Mouse (Mus musculus) intestine, postnatal 0 days (tissue): Measurements from ENCODE around the gene Dnah5. TPM values are rescaled to one million over a fixed set of nuclear protein-coding genes. Genes with fewer than 3 reads are reported as not detected.
A peak's percentile ranks its signal among the peaks of the same experiment; 100 is the strongest.

Source experiments
- ATAC-seq: fragments of 200-750 bp; cut with Nextera tagmentation; 2 replicates; pipeline ENCODE4 v1.8.0; 2017; ENCODE audit warnings: mild to moderate bottlenecking, moderate TSS enrichment, moderate library complexity
- H3K27ac ChIP-seq: fragments of 300-500 bp; sonication (generic); 2 replicates; pipeline ENCODE4 v1.5.1; 2014; ENCODE audit warnings: mild to moderate bottlenecking, low read depth, low read length, moderate library complexity
- H3K27me3 ChIP-seq: fragments of 300-500 bp; sonication (generic); replicated peaks from 2 replicates; pipeline ENCODE4 v1.6.1; 2014; ENCODE audit warnings: low read length, mixed read lengths; ENCODE audit not compliant: control insufficient read depth, insufficient read depth
- H3K36me3 ChIP-seq: fragments of 300-500 bp; sonication (generic); 2 replicates; pipeline ENCODE4 v1.6.1; 2014; ENCODE audit warnings: mild to moderate bottlenecking, moderate library complexity; ENCODE audit not compliant: control insufficient read depth, insufficient read depth
- H3K4me1 ChIP-seq: fragments of 300-500 bp; sonication (generic); replicated peaks from 2 replicates; pipeline ENCODE4 v1.6.1; 2014; ENCODE audit warnings: antibody characterized with exemption, low read length, mixed read lengths; ENCODE audit not compliant: control insufficient read depth, insufficient read depth
- H3K4me2 ChIP-seq: fragments of 300-500 bp; sonication (generic); replicated peaks from 2 replicates; pipeline ENCODE4 v1.6.1; 2014; ENCODE audit warnings: low read depth, mild to moderate bottlenecking, moderate library complexity
- H3K4me3 ChIP-seq: fragments of 300-500 bp; sonication (generic); 2 replicates; pipeline ENCODE4 v1.5.1; 2014; ENCODE audit warnings: low read depth, low read length
- H3K9ac ChIP-seq: fragments of 300-500 bp; sonication (generic); 2 replicates; pipeline ENCODE4 v1.6.1; 2014; ENCODE audit warnings: mild to moderate bottlenecking, low read depth, low read length
- H3K9me3 ChIP-seq: fragments of 300-500 bp; sonication (generic); 2 replicates; pipeline ENCODE4 v1.6.1; 2016; ENCODE audit warnings: mixed run types; ENCODE audit not compliant: control insufficient read depth
- CTCF ChIP-seq: sonication (generic); IDR thresholded peaks from 2 replicates; pipeline ENCODE4 v1.5.1; 2016; ENCODE audit warnings: low read depth, mild to moderate bottlenecking, control low read depth, antibody characterized with exemption, moderate library complexity
- WGBS: fragments of 180-500 bp; shearing (Covaris S2); extraction: QIAGEN DNeasy Blood & Tissue Kit; methylation state at CpG from one replicate; pipeline ENCODE4 v1.1.7; 2014; 5-methylcytosine and 5-hydroxymethylcytosine counted together
- polyA plus RNA-seq: library from polyadenylated mRNA; unstranded; fragments of >200 nt; fragmentation: Nextera tagmentation; extraction: Ambion mirVana; gene quantifications from 2 replicates; pipeline ENCODE4 v1.2.1, GENCODE M21; 2015

Dnah5 gene
- polyA plus RNA-seq, 1 experiment from 2014 or later = 0.01 TPM

DNA sequence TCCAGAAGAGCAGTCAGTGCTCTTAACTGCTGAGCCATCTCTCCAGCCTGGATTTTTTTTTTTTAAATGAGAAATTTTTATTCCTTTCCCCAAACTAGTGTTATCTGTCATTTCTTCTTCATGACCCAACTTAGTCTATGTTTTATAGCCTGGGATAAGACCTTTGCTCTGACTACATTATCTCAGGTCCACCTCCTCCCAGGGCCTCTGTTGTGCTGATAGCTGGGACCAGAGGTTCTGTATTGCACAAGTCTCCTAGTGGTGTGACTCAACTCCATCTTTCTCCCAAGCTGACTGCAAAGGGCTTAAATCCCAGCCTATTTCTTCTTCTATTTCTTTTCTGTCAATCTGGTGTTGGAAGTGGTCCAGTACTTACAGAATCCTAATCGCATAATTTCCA is 56.7 kb downstream of the Dnah5 start:
- 79% methylated on average over 1 of the region's 1 CpGs for WGBS
- Histone ChIP-seq H3K27me3 (no peaks in the 10 kb centered on the region), H3K4me2 (no peak overlapping the region), H3K4me3 (no peak overlapping the region), H3K4me1 (no peaks in the 10 kb centered on the region), H3K9ac (no peak overlapping the region), H3K9me3 (no peaks in the 10 kb centered on the region), H3K36me3 (no peaks in the 10 kb centered on the region), H3K27ac (no peak overlapping the region)
- ATAC-seq = peak; percentile 80; the same call in 1 of the 2 replicates
- TF ChIP-seq CTCF = no peak

DNA sequence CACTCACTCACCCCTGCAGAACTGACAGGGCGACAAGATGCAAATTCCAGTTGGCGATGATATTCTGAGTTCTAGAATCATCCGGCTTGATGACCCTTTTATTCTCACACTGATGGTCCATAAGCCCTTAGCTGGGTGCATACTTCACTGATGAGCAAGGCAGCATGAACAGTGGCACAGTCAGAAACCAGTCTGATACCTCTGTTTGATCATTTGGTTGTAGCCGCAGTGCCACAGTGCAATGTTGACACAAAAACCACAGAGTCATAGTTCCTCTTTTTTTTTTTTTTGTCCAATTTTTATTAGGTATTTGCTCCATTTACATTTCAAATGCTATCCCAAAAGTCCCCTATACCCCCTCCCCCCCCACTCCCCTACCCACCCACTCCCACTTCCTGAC is 95.9 kb downstream of the Dnah5 start:
- no peaks in the 10 kb centered on the region for H3K27me3 ChIP-seq
- no peaks in the 10 kb centered on the region for H3K9me3 ChIP-seq
- H3K36me3 ChIP-seq = no peaks in the 10 kb centered on the region
- no peak for TF ChIP-seq CTCF
- ATAC-seq = no peak
- H3K4me3 ChIP-seq = no peak overlapping the region
- no peaks in the 10 kb centered on the region for H3K4me1 ChIP-seq
- WGBS = 89% methylated on average over 4 of the region's 4 CpGs
- H3K27ac ChIP-seq = no peak overlapping the region
- no peak overlapping the region for H3K9ac ChIP-seq
- no peak overlapping the region for H3K4me2 ChIP-seq

DNA sequence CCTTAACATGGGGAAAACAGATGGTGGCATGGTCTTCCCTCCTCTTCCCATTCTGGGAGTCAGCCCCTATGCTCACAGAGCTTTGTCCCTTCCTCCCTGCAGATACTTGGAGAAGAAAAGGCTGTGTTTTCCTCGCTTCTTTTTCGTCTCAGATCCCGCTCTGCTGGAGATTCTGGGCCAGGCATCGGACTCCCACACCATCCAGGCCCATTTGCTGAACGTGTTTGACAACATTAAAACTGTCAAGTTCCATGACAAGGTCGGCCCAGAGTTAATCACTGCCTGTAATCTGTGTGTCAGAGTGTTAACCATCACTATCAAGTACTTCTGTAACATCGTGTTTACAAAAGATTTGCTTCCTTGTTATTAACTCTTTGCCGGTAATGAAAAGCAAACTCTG is 103.6 kb downstream of the Dnah5 start:
- H3K9ac ChIP-seq = no peak overlapping the region
- H3K9me3 ChIP-seq = no peaks in the 10 kb centered on the region
- no peaks in the 10 kb centered on the region for H3K36me3 ChIP-seq
- H3K4me3 ChIP-seq = no peak overlapping the region
- H3K4me1 ChIP-seq = no peaks in the 10 kb centered on the region
- TF ChIP-seq CTCF = no peak
- H3K27me3 ChIP-seq = no peaks in the 10 kb centered on the region
- WGBS = 13% methylated on average over 8 of the region's 8 CpGs
- no peak overlapping the region for H3K27ac ChIP-seq
- ATAC-seq = no peak
- H3K4me2 ChIP-seq = no peak overlapping the region

DNA sequence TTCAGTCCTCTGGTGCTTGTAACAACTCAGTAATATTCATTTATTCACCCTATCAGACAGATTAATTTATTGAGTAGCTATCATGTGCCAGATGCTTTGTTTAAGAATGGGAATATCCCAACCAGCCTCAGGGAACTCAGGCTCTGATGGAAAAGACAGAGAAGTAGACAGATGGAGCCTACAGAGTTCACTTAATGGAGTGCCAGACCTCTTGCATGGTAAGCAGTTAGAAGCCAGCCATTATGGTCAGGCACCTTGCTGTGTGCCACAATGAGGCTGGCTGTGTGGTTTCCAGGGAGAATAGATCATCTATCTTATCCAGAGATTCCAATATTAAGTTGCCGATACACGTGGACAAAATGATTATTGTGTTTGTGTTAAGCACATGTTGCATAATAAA is 104.3 kb downstream of the Dnah5 start:
- no peak overlapping the region for H3K4me2 ChIP-seq
- H3K4me1 ChIP-seq = no peaks in the 10 kb centered on the region
- H3K36me3 ChIP-seq = no peaks in the 10 kb centered on the region
- H3K27me3 ChIP-seq = no peaks in the 10 kb centered on the region
- TF ChIP-seq CTCF = no peak
- no peak for ATAC-seq
- H3K4me3 ChIP-seq = no peak overlapping the region
- H3K9me3 ChIP-seq = no peaks in the 10 kb centered on the region
- no peak overlapping the region for H3K9ac ChIP-seq
- 72% methylated on average over 2 of the region's 2 CpGs for WGBS
- no peak overlapping the region for H3K27ac ChIP-seq

DNA sequence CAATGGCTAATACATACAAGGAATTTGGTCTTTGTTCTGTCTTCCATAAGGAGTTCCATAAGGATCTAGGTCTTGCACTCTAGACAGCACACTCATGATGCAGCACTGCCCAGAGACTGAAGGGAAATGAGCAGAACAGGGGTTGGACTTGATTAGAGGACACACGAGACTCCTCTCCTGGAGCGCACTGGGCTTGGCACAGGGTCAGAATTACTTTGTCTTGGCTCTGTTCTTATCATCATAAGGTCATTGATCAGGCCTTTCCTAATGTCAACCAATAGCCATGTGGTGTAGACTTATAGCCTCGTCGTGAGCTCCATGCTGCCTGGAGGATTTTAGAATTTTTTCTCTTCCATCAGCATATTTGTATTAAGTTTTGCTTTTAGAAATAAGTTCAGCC is 107.0 kb downstream of the Dnah5 start:
- ATAC-seq = no peak
- no peaks in the 10 kb centered on the region for H3K36me3 ChIP-seq
- no peak overlapping the region for H3K4me3 ChIP-seq
- H3K9ac ChIP-seq = no peak overlapping the region
- no peak overlapping the region for H3K27ac ChIP-seq
- no peaks in the 10 kb centered on the region for H3K4me1 ChIP-seq
- H3K27me3 ChIP-seq = no peaks in the 10 kb centered on the region
- H3K4me2 ChIP-seq = no peak overlapping the region
- 67% methylated on average over 4 of the region's 4 CpGs for WGBS
- H3K9me3 ChIP-seq = no peaks in the 10 kb centered on the region
- TF ChIP-seq CTCF = no peak

DNA sequence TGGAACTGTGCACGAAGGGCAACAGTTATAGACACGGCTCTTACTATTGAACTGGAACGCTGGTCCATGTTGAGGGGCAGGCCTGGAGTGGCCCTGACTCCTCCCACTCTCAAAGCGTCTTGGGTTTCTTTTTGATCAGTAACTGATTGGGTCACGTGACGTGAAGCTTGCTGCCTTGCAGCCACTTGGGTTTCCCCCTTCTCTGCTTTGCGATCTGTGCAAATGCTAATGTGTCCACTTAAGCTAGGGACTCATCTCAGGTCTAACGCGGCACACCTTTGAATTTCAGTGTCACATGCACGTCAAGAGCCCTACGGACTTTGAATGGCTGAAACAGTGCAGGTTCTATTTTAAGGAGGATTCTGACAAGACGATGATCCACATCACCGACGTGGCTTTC is 109.9 kb downstream of the Dnah5 start:
- Histone ChIP-seq H3K9me3 (no peaks in the 10 kb centered on the region), H3K4me1 (no peaks in the 10 kb centered on the region), H3K36me3 (no peaks in the 10 kb centered on the region), H3K4me2 (no peak overlapping the region), H3K4me3 (no peak overlapping the region), H3K9ac (no peak overlapping the region), H3K27me3 (no peaks in the 10 kb centered on the region), H3K27ac (no peak overlapping the region)
- no peak for TF ChIP-seq CTCF
- WGBS = 80% methylated on average over 14 of the region's 14 CpGs
- no peak for ATAC-seq
